Mouse (Mus musculus) retina, postnatal 7 days (tissue): ENCODE results near the gene Pin1.
"Not testable (repeated sequence)": the region's sequence is repeated elsewhere in the genome, so short reads cannot be mapped to it uniquely, and the experiment has no call there.

ENCODE experiments used
- DNase-seq: peaks from one replicate; pipeline ENCODE4 v3.0.0-alpha.2; 2012; ENCODE audit warnings: low read depth, low spot score

Pin1 gene

DNA sequence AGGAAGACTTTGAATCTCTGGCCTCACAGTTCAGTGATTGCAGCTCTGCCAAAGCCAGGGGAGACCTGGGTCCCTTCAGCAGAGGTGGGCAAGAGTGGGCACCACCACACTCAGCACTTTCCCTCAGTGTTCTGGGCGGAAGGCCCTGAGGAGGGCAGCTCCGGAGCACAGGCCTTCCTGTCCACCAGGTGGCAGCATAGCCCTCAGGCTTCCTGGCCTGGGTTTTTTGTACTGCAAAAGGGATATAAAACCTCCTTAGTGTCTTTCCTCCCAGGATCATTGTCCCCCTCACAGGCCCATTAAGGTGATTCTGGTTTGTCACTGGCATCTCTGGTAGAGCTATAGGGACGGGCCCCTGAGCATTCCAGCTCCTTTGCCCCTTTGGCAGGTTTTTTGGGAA, 10.4 kb downstream of the Pin1 start:
- DNase-seq = peak; percentile 62

DNA sequence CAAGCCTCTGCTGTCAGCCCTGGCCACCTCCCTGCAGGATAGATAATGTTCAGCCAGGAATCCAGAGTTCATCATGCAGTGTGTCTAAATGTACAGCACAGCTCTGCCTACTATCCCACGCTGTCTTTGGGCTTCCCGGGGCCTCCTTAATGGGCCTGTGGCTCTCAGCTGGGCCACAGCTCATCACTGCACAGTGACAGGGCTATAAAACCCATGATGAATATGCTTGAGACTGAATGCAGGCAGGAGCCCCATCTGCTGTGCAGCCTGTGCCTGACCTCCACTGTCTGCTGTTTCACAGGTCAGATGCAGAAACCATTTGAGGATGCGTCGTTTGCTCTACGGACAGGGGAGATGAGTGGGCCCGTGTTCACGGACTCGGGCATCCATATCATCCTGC, 11.0 kb downstream of the Pin1 start:
- DNase-seq = no peak

DNA sequence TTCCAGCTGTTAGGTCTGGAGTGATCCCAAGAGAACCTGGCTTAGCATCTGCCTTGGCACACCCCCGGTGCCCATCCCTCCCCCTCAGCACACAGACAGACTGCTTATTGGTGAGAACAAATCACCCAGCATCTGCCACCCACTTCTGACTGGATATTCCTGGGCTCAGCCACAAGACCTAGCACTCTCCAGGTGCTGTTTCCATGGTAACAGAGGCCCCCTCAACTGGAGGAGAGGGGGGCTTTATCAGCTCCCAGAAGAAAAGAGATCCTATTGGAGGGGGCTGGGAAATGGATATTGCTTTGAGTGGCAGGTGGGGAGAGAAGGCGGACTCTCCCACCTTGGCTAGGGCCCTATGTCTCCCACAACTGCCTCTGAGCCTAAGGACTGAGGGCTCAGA, 12.1 kb downstream of the Pin1 start:
- DNase-seq = no peak

DNA sequence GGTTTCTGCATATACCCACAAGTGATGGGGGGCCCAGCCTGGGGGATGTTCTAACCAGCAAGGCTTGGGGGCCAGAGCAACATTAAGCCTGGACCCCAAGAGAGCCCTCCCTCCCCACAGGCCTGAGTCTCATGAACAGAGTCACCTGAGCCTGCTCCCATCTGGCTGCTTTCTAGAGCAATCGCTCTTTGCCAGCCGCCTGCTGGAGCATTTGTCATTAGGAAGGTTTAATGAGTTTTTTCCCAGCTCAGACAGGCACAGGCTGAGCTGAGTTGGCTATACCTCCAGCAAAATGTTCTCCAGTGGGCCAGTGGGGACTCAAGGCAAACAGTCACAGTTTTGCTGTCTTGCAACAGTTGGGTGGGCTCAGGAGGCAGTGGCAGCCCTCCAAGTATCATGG, 12.5 kb downstream of the Pin1 start:
- DNase-seq = no peak

DNA sequence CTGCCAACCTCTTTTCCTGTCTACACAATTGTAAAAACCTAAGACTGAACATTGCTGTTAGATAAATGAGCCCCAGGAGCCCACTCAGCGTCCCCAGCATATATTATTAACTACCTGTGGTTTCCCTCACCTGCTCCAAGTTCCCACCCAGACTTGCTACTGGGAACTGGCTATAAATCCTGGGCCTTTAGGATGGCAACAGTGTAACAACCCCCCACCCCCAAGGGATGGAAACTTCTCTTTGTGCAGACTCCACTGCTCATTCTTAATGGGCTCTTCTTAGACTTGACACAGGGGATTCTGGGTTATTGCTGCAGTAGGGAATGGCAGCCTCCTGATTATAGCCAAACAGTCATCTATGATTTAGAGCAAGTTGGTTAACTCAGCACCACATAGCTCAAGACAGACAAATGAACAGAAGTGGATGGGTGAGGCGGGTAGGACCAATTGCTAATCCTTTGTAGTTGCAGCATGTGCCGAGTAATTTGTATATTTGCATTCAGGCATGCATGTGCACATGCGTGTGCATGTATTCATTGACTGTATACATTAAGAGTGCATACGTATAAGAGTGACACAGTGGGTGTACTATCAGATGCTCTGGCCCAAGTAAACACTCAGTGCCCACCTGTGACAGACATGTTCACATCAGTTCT, 13.2 kb downstream of the Pin1 start:
- DNase-seq = no peak

DNA sequence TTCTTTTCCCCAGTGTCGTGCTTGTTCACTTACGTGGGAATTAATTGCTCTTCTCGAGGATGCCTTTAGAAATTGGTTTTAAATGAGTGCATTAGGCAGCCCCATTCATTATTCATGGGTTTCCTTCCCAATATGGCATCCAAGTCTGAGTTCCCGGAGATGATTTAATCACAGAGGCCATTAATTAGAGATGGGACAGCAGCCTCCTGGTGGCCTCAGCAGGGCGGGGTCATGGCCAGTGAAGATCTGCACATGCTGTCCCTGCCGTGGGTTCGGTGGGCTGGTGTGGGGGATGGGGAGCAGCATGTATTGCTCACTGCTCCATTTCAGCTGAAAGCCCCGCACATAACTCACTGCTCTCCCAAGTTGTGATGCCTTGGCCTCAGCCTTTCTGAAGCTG, 14.0 kb downstream of the Pin1 start:
- no peak for DNase-seq

DNA sequence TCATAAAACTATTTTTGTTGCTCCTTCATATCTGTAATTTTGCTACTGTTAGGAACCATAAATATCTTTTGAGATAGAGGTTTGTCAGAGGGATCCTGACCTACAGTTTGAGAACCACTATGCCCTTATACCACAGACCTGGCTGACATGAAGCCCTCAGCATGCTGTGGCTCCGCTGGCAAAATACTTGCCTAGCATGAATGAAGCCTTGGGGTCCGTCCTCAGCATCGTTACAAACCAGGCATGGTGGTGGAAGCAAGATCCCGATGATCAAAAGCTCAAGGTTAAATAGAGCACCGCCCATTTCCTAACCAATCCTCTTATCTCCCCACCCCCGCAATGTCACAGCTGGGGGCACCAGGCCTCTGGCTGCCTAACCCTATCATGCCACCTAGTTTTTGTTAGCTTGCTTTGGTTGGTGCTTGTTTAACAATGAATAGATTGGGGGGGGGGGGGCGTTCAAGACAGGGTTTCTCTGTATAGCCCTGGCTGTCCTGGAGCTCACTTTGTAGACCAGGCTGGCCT, 14.7 kb downstream of the Pin1 start:
- no peak for DNase-seq

DNA sequence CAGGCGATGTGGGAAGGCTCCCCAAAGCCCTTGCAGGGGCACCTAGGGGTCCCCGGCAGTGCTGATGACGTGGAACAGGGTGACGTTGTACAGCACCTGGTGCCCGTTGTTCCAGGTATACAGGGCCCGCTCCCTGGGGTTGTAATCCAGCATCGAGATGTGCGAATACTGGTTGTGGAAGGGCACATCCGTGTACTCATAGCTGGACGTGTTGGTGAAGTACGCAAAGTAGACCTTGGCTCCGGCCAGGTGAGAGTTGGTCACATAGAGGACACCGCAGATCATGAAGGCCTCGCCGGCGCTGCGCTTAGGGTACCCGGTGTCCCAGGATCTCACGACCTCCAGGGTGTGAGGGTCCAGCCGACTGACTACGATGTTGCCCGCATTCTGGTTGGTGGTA, 16.2 kb downstream of the Pin1 start:
- DNase-seq = no peak

DNA sequence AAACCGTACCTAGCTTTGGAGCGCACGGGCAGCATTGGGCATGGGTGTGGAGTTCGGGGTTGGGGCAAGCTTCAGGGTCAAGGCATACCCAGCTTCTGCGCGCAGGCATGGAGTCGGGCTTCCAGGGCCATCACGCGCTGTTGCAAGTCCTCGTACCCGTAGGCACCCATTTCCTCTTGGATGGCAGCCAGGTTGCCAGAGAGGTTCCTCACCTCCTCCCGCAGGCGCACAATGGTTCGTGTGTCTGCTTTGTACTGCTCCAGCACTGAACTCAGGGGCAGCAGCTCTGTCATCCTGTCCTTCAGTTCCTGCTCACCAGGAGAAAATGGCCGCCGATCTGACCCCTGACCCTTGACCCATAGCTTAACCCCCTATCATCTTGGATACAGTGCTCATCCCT, 20.2 kb downstream of the Pin1 start:
- no peak for DNase-seq

DNA sequence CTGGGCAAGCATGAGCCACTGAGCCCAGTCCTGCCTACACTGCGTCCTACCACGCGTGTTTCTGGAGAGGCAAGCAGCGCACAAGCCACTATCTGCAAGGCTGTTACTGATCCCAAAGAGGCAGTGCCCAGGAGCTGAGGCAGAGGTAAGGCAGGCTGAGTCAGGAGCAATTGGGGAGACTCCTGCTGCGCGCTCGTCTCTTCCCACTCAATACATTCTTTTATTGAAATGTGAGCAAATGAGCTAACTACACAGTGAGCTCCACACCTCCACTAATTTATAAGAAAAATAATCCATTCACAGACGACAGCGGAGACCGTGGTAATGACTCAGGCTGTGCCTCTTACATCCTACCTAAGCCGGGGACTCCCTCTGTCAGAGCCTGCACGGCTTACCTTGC, 26.0 kb downstream of the Pin1 start:
- DNase-seq = no peak

DNA sequence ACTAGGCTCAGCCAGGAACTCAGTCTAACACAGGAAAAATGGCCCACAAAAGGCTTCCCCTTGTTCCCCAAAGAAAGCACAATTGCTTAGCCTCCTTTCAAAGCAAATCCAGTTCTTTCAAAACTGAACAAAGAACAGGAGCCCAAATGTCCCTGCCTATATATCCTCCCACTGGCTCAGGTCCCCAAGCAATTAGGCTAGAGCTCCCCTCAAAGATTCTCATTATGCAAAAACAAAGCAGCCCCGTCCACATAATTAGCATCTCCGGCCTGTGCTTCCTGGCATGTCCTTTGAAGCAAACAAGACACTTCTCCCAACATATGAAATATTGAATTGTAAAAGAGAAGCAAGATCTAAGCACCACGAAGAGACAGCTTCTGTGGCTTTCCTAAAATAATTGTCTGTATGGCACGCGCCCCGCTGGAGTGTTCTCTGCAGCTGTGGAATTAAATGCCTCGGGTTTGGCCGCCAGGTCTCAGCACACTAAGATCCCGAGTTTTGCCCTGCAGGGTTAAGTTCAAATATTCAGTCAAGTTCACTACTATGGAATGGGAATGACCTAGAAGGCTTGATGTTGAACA, 28.6 kb downstream of the Pin1 start:
- no peak for DNase-seq

DNA sequence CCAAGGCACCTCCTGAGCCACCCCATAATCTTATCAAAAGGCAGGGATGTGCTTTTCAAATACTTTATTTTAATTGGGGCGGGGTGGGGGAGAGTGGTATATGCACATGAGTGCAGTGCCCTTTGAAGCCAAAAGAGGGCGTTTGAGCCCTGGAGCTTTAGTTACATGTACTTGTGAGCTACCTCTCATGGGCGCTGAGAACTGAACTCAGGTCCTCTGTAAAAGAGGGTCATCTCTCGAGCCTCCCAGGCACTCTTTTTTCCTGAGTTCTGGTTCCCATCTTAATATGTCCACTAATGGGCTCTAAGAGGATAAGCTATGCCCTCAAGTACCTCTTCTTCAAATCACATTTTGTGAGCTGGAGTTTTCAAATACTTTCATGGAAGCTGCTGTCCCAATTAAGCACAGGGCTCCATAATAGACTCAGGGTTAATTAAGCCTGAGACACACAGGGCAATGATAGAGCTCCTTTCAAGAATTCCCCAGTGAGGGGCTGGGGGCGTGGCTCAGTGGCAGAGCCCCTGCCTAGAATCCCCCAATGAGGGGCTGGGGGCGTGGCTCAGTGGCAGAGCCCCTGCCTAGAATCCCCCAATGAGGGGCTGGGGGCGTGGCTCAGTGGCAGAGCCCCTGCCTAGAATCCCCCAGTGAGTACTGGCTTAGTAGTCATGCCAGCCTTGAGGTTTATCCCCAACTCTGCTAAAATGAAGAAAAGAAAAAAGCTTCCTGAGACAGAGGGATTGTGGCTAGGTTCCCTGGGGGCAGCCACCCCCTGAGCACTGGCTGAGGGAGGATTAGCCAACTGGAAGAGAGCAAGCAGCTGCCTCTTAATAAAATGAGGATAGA, 29.9 kb downstream of the Pin1 start:
- DNase-seq = no peak

DNA sequence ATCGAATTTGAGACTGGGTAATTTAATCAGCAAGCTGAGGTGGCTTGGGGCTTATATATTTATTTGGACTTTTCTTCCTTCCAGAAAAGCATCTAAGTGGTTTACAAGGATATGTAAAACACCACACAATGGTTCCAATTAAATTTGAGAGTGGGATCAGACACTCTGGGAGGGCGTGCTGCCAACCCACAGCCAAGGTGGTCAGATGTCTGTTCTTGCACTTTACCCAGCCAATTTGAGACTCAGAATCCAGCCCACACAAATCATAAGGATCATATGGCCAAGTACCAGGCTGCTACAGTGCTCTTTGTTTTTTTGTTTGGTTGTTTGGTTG, 30.5 kb downstream of the Pin1 start:
- DNase-seq = no peak

DNA sequence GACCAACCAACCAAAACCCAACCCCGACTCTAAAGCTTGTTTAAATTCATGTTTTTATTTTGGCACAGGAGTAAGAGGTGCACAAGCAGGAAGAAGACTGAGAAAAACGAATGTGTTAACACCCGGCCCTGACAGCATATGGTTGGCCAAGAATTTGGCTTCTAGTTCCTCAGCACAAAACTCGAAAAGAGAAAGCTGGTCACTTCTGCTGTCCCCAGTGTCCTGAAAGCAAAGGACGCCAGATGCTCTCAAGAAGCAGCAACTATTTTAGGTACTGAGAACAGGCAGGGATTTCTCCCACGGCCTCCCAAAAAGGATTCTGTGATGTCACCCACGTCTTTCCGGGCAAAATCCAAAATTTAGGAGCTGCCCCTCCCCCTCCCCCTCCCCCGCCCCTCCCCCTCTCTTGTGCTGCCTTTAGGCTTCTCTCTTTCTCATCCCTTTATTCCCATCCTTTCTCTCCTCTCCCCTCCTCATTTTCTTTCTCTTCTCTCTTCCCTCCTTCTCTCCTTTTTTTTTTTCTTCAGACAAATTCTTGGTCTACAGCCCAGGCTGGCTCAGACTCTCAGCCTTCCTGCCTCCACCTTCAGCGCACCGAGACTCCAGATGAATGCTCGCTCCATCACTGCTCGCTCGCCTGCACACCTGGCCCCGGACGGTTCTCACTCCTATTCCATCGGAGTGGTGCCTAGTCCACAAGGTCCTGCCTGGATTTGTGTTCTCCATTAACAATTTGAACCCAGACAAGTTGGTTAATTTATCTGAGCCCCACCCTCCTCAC, 33.4 kb downstream of the Pin1 start:
- DNase-seq = no peak

DNA sequence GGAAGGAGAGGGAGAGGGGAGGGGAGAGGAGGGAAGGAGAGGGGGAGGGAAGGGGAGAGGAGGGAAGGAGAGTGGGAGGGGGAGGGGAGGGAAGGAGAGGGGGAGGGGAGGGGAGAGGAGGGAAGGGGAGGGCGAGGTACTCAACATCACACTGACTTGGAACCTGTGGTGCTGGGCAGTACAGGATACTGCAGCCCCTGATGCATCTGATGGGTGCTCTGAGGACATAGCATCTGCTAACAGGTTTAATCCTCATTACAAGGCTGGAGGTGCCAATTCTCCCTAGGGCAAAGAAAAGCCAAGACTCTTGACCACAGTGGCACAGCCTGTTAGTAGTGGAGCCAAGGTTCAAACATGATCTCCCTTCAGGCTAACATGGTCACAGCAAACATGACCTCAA, 37.5 kb downstream of the Pin1 start:
- no peak for DNase-seq

DNA sequence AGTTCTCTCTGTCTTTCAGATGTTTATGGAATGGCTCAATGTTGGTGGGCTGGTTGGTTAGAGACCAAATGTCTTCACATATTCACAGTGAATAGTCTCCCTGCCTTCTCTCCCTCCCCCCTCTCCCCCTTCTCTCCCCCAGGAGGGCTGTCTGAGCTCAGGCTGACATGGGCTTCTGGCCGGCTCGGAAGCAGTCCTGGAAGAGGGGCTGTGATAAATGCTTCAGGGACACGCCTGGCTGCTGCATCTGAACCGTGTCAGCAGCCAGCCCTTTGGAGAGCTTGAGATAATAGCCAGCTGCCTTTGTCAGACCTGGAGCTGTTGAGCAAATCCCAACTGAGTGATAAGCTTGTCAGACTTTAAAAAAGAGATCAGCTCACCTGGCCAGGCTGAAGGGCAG, 38.0 kb downstream of the Pin1 start:
- DNase-seq = no peak

DNA sequence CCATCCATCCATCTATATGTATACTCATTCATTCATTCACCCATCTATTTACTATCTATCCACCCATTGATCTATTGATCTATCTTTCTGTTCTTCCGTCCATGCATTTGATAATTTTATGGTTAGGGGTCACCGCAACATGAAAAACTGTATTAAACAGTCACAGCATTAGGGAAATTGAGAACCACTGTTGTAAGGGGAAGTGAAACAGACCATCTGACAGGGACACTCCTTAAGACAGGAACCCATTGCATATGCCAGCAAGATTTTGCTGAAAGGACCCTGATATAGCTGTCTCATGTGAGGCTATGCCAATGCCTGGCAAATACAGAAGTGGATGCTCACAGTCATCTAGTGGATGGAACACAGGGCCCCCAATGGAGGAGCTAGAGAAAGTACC, 38.6 kb downstream of the Pin1 start:
- not testable (repeated sequence) for DNase-seq

DNA sequence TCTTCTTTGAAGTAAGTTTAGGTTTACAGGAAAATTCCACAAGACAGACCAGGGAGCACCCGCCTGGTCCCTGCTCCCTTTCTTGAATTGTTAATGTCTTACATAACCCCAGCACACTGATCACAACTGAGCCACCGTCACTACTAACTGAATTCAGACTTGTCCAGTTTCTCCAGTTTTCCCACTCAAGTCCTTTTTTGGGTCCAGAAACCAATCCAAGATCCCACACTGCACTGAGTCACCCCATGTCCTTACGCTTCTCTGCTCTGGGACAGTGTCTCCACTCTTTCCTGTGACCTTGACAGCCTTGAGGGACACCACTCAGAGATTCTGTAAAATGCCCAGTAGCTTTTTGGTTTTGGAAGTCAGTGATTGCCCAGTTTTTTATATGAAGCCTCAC, 41.0 kb downstream of the Pin1 start:
- DNase-seq = no peak

DNA sequence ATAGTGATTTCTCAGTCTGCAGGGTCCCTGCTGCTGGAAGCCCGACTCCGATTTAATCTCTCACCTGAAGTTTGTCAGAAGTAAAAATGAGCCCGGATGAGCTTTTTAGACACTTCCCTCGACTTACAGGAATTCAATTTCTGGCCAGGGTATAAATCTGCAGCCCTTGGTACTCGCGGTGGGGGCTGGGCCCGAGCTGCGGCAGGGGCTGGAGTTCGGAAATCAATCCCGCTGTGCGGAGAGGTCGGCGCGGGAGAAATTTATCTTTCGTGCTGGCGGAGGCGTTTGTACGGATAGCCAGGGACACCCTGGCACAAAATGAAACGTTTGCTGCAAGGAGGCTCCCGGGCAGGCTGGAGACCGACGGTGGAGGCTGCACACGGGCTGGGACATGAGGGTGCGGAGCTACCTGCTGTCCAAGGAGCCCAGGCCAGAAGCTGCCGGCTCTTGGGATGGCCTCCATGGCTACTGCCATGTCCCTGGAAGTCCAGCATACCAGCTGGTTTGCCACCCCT, 42.9 kb downstream of the Pin1 start:
- no peak for DNase-seq

DNA sequence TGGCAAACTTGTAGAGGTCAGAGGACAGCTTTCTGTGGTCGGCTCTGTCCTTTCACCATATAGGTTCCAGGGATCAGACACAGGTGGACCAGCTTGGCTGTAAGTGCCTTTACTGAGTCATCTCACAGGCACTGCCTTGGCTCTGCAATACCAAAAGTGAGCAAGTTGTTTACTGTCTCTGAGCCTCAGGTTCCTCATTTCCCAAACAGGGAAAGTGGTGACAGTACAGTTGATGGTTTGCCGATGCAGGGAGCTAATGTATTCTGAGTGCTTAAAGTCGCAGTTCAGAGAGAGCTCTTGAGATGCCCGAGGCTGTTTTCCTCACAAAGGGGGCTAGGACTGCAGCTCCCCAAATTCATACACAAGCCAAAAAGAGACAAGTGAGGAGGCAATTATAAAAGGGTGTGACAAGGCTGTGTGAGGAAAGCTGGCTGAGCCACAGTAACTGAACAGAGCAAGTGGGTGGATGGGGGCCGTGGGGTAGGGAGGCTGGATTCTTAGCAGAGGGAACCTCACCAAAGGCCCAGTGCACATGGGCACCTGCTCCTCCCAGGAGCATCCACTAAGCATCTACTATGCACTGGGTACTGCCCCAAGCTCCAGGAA, 44.3 kb downstream of the Pin1 start:
- DNase-seq = no peak

DNA sequence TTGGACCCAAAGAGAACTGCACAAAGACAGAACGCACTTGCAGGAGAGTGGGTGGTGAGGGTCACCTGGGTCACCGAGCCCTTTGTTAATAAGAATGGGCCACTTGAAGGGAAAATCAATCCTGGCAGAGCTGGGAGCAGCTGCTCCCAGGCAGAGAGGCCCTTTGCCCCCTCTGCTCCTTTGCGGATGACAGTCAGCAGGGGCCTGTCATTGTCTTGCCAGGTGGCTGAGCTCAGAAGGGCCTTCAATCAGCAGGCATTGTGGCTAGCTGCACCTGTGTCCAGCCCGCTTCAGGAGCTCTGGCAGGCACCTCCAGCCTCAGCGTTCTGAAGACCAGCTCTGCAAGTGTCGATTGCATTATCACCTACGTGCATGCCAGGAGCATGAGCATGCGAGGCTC, 45.6 kb downstream of the Pin1 start:
- DNase-seq = no peak
